Mouse (Mus musculus) spleen, embryonic (tissue): ENCODE measurements at regions not wholly inside any gene's neighbourhood (a gene's known extent, or its start where the extent isn't known, plus 50 kb on each side); places are given as distances from the start of the nearest gene placed in this dataset.

Experiments
- CTCF ChIA-PET: fragments of 350-600 bp; sonication (Branson Sonifier 250); formaldehyde crosslinking; loops from one replicate; lab custom pipeline; 2022; lab: Charles Lee

DNA sequence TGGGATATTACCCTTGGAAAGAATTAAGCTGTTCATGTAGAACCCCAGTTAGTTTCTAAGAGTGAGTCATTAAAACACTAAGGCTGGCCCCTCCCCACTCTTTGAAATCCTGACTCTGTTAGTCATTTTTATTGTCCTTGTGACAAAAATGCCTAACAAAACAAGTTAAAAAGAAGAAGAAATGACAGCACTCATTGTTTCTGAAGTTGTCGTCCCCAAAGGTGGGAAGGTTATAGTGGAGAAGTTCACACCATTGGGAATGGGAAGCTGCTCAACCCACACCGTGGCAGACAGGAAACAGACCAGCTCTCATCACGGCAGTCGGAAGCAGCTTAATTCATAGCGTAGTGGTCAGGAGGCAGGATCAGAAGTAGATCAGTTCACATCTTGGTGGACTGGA, 128.4 kb upstream of the Auts2 start:
- CTCF ChIA-PET, result no interaction called here

DNA sequence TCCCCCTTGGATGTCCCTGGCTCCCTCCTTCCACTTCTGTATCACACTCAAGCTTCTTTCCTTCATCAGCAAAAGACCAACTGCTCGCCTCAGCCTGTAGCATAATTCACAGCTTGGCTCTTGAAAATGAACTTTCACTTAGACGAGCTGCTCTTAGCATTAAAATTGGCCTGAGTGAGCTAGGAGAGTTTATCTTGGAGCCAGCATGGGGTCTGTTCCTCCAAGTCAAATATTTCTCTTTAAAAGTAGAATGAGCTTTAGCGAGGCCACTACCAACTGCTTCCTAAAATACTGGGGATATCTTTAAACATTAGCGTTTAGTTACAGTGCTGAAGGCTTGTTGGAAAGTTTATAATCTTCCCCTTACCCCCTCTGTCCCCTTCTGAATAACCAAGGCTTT, 124.2 kb upstream of the Auts2 start:
- CTCF ChIA-PET, result interaction anchor here (0.5 kb wide), 1 partner anchor 14 kb away, joined by 3 read pairs; no protein-coding TSS in a partner anchor

DNA sequence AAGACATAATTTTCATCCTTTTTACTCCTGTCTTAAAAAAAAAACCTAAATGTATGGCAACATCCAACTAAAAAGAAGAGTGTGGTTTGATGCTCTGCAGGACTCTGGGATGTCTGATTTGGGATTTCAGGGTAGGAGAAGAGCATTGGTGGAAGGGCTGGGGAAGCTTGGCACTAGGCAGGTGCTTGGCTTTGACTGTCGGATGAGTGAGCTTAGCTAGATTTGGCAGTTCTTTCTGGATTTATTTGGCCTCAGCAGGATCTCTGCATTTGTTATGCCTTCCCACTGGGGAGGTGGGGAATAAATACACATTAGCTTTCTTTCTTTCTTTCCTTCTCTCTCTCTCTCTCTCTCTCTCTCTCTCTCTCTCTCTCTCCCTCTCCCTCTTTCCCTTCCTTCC, 118.1 kb upstream of the Auts2 start:
- CTCF ChIA-PET, result no interaction called here

DNA sequence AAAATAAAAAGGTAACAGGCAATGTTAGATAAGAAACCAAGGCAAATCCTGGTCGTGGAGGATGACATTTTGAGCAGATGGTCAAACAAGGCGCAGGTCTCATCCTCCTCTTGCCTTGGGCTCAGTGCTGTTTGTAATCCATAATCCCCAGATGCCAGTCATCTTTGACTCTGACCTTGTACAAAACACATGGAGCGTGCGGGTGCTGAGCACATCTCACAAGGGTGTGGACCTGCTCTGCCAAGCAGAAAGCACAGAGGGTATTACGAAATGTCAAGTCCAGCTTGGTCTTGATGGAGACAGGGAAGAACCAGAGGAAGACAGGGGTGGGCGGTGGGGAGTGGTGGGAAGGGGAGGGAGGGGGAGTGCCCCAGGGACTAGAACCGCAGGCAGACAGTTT, 116.9 kb upstream of the Auts2 start:
- CTCF ChIA-PET, result no interaction called here

DNA sequence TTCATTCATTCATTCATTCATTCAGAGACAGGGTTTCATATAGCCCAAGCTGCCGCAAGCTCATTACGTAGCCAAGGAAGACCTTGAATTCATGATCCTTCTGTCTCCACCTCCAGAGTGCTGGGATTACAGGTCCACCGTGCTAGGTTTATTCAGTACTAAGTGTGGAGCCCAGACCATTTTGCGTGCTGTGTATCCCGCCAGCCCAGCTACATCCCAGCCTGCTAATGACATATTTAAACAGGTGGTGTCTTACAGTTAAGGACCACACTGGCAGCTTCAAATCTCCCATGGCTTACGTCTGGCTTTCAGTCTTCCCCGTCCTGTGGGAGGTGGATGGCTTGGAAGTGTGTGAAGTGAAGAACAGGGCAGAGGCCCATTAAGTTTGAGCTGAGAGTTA, 111.2 kb upstream of the Auts2 start:
- CTCF ChIA-PET, result no interaction called here

DNA sequence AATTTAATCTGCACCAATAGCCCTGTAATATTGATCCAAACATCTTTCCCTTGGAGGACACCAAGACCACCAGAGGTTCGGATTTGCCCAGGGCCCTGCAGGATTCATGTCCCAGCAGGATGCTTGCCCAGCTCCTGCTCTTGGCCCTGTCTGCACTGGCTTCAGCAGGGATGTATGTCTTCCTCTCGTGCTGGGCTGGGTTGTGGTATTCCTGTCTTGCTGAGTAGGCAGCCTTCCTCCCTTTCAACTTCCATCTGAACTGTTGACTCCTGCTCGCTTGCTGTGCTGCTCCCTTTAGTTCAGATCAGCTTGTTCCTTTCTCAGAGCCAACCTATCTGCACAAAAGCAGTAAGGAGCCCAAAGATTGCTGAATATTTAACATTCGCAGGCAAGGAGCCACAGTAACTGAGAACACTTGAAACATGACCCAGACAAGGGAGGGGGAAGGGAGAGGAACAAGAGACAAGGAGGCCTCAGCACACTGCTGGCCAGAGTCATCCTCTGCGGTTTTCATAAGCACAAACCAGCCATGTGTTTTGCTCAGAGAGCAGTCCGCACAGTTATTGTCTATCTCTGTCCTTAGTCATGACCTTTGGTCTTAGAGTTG, 110.7 kb upstream of the Auts2 start:
- CTCF ChIA-PET, result no interaction called here

DNA sequence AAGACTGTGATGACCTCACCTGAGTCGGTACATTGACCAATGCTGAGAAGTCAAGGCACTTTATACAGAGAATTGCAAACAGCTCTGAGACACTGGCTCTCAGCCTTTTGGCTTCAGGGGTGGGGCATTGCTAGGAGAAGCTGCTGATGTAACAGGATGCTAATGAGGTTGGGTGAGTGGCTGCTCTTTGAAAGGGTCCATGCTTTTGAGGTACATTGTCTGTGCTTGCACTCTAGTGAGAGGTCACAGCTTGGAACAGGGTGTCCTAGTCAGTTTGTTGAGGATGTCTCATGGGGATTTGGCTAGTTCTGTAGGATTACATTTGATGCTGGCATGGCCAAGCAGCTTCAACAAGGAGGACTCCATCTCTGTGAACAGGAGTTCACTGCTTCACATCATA, 109.1 kb upstream of the Auts2 start:
- CTCF ChIA-PET, result no interaction called here

DNA sequence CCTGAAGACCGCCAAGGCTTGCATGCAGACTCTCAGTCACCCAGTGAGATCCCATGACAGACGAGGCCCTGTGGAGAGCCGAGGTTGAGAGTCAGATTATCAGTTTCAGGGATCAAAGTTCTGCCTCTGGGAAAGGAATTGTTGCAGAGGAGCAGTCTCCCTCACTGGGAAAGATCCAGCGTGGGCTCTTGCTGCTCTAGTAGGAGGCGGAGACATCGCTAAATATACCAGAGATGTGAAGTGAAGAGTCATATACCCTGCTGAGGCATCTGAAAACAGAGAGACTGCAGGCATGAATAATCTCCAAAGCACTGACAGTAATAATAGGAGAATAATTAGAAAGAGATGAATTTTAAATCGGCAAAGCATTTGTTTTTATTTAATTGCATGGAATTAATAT, 106.6 kb upstream of the Auts2 start:
- CTCF ChIA-PET, result no interaction called here

DNA sequence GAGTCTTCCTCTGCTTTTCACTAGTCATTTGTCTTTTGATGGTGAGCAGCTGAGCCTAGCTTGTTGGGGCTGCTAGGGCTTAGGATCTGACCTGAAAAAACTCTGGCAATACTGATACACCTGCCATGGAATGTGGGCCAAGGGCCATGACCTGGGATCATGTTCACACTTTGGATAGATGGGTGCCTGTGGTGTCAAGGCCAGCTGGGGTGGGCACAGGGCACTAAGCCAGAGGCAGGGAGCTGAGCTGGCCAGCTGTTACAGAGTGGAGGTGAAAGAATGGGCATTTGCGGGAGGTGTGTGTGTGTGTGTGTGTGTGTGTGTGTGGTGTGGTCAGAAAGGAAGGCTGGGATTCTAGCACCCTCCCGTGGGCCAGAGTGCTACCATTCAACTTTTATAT, 105.6 kb upstream of the Auts2 start:
- CTCF ChIA-PET, result no interaction called here

DNA sequence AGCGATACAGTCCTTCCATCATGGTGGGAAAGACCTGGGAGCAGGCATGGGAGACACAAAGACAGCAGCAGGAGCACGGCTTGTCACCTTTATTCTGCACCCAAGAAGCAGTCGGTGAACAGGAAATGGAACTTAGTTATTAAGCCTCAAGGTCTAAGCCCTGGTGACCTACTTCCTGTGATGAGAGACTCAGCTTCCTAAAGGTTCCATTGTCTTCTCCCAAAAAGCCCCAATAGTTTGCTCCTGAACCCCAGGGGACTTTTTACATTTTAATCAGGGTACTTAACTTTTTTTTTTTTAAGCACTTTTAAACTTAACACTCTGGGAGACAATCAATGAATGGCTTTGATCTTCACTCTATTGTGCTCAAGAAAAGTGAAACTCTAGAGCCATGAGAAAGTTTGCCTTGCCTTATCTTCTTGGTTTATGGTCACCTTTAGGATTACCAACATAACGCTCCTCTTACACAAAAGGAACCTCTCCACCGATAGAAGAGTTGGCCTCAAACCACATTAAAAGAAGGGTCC, 101.6 kb upstream of the Auts2 start:
- CTCF ChIA-PET, result no interaction called here

DNA sequence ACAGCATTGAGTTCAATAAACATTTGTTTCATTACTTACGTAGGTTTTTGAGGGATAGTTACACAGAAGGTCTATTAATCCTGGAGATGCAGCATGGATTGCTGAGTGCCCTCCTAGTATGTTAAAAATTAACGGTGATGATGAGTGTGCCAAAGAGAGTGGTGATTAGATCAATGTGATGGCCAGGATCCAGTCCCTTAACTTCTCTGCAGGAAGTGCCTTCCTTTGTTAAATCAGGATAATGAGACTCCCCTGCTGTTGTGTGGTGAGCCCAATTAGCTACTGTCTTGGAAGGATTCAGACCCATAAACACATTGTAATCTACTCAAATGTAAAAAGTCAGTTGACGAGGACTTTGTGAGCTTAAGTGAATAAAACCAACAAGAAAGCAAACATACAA, 100.1 kb upstream of the Auts2 start:
- CTCF ChIA-PET, result no interaction called here

DNA sequence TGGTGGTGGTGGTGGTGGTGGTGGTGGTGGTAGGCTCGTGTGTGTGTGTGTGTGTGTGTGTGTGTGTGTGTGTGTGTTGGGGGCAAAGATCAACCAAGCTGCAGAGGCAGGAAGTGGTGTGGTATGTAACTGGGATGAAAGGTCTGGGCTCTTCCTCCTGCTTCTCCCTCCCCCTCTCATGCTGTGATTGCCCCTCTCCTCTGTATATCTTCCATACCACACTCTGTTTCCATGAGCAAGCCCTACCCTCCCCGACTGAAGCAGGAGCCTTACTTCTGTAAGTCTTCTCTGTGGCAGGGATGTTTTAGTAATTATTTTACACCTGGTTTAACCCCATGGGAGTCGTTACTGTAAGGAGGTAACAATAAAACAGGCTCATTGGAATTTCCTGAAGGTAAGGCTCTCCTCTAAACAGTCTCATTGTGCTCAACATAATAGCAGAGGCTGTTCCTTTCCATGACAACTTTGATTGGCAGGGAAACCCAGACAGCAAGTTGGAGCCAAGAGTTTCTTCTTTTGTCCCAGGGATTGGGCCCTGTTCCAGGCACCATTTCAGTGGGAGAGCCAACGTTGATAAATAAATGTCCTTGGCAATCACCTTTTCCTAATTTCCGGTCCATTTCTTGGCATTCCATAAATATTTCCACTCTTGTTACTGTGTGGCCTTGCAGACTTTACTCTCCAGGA, 90.2 kb upstream of the Auts2 start:
- CTCF ChIA-PET, result no interaction called here

DNA sequence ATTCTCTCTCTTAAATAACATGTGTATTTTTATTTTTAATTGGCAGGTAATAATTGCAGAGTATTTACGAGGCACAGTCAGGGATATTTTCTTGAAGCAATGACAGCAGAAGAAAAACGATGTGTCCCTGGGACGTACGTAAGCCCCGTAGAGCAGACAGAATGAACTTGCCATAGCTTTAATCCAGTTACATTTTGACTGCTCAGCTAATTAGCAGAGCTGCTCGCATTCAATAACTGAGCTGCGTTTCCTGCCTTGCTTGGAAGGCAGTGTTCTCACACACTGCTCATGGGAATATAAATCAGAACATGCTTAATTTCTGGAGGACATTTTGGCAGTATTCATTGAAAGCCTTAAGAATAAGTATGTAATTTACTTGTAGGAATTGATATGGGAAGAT, 78.6 kb upstream of the Auts2 start:
- CTCF ChIA-PET, result no interaction called here

DNA sequence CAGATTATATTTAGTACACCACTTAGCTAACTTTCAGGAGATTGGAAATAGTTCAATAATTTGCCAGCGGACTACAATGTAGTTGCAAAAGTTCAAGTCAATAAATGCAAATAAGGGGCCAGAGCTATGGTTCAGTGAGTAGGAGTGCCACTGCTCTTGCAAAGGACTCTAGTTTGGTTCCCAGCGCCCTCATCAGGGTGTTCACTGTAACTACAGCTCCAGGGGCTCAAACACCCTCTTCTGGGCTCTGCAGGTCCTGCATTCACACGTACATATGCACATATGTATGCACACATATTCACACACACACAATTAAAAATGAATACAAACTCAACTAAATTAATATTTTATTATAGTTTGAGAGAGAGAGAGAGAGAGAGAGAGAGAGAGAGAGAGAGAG, 74.1 kb upstream of the Auts2 start:
- CTCF ChIA-PET, result no interaction called here

DNA sequence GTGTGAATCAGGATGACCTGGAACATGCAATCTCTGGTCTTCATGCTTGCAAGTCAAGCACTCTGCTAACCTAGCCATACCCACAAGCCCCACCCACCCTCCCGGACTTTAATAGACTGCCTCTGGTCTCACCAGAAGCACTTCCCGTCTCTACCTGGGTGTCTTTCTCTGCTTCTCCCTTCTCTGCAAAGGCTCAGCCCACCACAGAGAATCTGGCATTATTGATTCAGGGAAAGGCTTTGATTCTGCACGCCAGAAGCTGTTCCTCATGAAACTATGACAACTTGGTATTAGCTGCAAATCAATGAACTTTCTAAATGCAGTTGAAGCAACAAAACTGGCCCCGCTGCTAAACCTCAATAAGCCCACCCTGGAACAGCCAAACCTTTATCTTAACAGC, 66.1 kb upstream of the Auts2 start:
- CTCF ChIA-PET, result no interaction called here

DNA sequence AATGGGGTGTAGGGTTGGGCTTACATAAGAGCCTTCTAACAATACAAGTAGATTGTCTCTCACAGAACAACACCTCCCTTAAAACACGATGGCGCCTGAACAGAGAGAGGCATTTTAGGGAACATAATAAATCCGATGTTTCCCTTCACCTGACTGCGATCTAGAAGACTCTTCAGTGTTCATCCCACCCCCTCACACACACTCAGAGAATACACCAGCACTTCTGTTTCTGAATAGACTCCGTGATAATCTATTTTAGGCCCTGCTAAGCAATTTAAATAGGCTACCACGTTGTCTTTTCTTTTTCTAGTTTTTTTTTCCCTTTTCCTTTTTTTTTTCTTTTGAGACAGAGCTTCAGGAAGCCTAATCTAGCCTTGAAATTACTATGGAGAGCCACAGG, 63.1 kb upstream of the Auts2 start:
- CTCF ChIA-PET, result no interaction called here

DNA sequence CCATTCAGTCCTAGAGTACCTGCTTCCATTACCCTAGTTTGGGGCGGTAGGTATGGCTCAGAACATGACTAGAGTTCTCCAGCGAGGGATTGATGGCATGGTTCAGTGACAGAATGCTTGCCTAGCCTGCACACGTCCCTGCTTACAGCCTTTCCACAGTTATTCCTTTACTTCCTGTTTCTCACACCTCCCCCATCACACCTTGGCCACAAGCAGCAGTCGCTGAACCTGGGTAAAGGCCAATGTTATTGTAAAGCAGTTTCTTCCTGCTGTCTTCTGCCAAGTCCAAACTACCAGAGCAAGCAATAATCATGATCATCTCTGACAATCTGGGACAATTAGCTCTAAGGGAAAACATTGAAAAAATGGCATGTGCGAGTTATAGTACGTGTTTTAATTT, 51.7 kb upstream of the Auts2 start:
- CTCF ChIA-PET, result no interaction called here
